Comparison of ENCODE assay signal across 9 mouse cellular contexts in the genomic region with DNA sequence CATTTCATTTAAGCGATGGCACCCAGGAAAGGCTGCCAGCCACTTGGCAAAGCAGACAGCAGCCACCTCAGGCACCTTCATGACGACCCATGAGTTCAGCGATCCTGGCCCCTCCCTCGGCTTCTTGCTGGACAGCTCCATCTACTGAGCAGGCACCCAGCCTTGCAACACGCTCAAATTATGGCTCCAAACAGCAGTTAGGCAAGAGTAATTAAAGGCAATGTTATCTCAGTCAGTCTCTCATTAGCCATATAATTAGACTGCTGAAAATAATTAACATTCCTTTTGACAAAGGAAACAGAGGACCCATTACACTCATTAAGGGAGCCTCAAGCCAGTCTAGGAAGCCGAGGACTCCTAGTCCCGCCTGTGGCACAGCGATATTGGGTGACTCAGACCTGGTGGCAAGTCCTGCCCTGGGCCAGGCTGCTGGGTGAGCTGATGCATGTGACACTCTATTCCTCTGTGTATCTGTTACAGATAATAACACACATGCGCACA. TPM values are rescaled to one million over a fixed set of nuclear protein-coding genes. Genes with fewer than 3 reads are reported as not detected.
A peak's percentile ranks its signal among the peaks of the same experiment; 100 is the strongest.
DNase-seq lines count a peak whose midpoint lies in the region.
"Had no signal": no experiment of that assay in that cellular context is flagged by ENCODE, and none has a peak within 500 bp of the region (broad histone marks: within the 10 kb centered on the region; RNA-seq: fewer than 3 reads in every experiment).

No protein-coding gene starts in this region.

- peak; percentile 45 for DNase-seq in adrenal gland, postnatal 14 days
- no peak for DNase-seq in adrenal gland, postnatal 4 days (ENCODE audit: low spot score in 2 of 2)
- peak; percentile 53 for DNase-seq in left cerebral cortex, postnatal 4 days
- DNase-seq in left cerebral cortex, adult 8-10 months (ENCODE audit: low spot score in 2 of 2): no peak
- DNase-seq in cerebellum, adult 8-10 months: peak; percentile 60
- peak; percentile 31 to 40 for DNase-seq in kidney, postnatal 4 days
- no peak for DNase-seq in yolk sac, embryonic 10.5 days (ENCODE audit: low spot score)
- DNase-seq in urinary bladder, postnatal 4 days (ENCODE audit: low spot score in 2 of 2): no peak
- DNase-seq: right cerebral cortex, postnatal 25 days had no signal

- intact Hi-C loops in left cerebral cortex, postnatal 4 days (cut with DNase I): no loop called here

RNA-seq across cellular contexts. Expression of a gene that starts 19.8 kb away (rescaled TPM):
- total RNA-seq in adrenal gland, postnatal 14 days (2021): 12.6 and 15.5 TPM in 2 replicates
- total RNA-seq in adrenal gland, postnatal 4 days (2021): 10 to 100 TPM; 18.3 to 19.8 TPM
- 100 to 1,000 TPM; 116 to 121 TPM for total RNA-seq in left cerebral cortex, postnatal 4 days (2021)
- 10 to 100 TPM; 26.9 to 30.3 (median 28.3) TPM for total RNA-seq in left cerebral cortex, adult 8-10 months (2022)

RNA-seq across cellular contexts. Expression of a gene that starts 41.3 kb away (rescaled TPM):
- 1.8 and 2.6 TPM in 2 replicates for total RNA-seq in adrenal gland, postnatal 14 days (2021)
- 1 to 10 TPM; 2.7 to 6.7 TPM for total RNA-seq in adrenal gland, postnatal 4 days (2021)
- 1 to 10 TPM; 3.3 to 3.5 TPM for total RNA-seq in left cerebral cortex, postnatal 4 days (2021)
- 10 to 100 TPM; 21.1 to 27.5 (median 25.0) TPM for total RNA-seq in left cerebral cortex, adult 8-10 months (2022)

Comparison
In these comparisons a context has a peak if more than half of its experiments do, and no peak if none do; other contexts are left out.
1. DNase-seq: peak in adrenal gland, postnatal 14 days (single experiment), left cerebral cortex, postnatal 4 days (single experiment), cerebellum, adult 8-10 months (single experiment) and kidney, postnatal 4 days (2 of 2); none in adrenal gland, postnatal 4 days (0 of 2), left cerebral cortex, adult 8-10 months (0 of 2), yolk sac, embryonic 10.5 days (single experiment) and urinary bladder, postnatal 4 days (0 of 2).